Mouse (Mus musculus): ENCODE results near the gene Olfr288.

The Olfr288 gene

GRCm38 (mm10) chr15:98195442-98195841, at the start of gene Olfr288:
TSS of gene Olfr288 (minus strand) at chr15:98195542.
- no peak for DNase-seq

GRCm38 (mm10) chr15:98235442-98235841, 40.1 kb upstream of the Olfr288 start:
- no peak for DNase-seq

GRCm38 (mm10) chr15:98234350-98234749, 39.0 kb upstream of the Olfr288 start, which contains the start of gene Olfr286:
TSS of gene Olfr286 (minus strand) at chr15:98234450.
- no peak for DNase-seq

- DNase-seq = no peak
These were observed 30.8 kb upstream of the Olfr288 start for GRCm38 (mm10) chr15:98226096-98226495.

GRCm38 (mm10) chr15:98225610-98226009, 30.3 kb upstream of the Olfr288 start:
- no peak for DNase-seq

GRCm38 (mm10) chr15:98222377-98222776, 27.0 kb upstream of the Olfr288 start:
- no peak for DNase-seq

- no peak for DNase-seq
These were observed 25.5 kb upstream of the Olfr288 start, which contains the start of the genes Gm44579 and Olfr287 for GRCm38 (mm10) chr15:98220877-98221276. TSS of gene Gm44579 (minus strand) at chr15:98220977. TSS of gene Olfr287 (minus strand) at chr15:98221056.

- DNase-seq = no peak
These were observed 18.8 kb upstream of the Olfr288 start for GRCm38 (mm10) chr15:98214130-98214529.

- DNase-seq = no peak
These were observed 18.1 kb upstream of the Olfr288 start for GRCm38 (mm10) chr15:98213336-98213870.

- no peak for DNase-seq
These were observed 14.3 kb upstream of the Olfr288 start for GRCm38 (mm10) chr15:98209676-98210075.

GRCm38 (mm10) chr15:98184456-98184855, 10.9 kb downstream of the Olfr288 start:
- no peak for DNase-seq

- no peak for DNase-seq
These were observed 13.3 kb downstream of the Olfr288 start for GRCm38 (mm10) chr15:98181856-98182570.

- peak; percentile 87 for DNase-seq
These were observed 14.1 kb downstream of the Olfr288 start for GRCm38 (mm10) chr15:98181132-98181711.

- DNase-seq = no peak
These were observed 14.7 kb downstream of the Olfr288 start for GRCm38 (mm10) chr15:98180567-98181131.

- DNase-seq = no peak
These were observed 18.0 kb downstream of the Olfr288 start for GRCm38 (mm10) chr15:98177320-98177719.

- DNase-seq = no peak
These were observed 21.5 kb downstream of the Olfr288 start for GRCm38 (mm10) chr15:98173821-98174220.

GRCm38 (mm10) chr15:98172113-98172512, 23.2 kb downstream of the Olfr288 start:
- DNase-seq = no peak

- no peak for DNase-seq
These were observed 24.4 kb downstream of the Olfr288 start for GRCm38 (mm10) chr15:98170917-98171316.

GRCm38 (mm10) chr15:98170365-98170764, 25.0 kb downstream of the Olfr288 start:
- no peak for DNase-seq

- no peak for DNase-seq
These were observed 26.7 kb downstream of the Olfr288 start for GRCm38 (mm10) chr15:98168622-98169004.

- peak; percentile 45 for DNase-seq
These were observed 27.4 kb downstream of the Olfr288 start for GRCm38 (mm10) chr15:98167645-98168621.

GRCm38 (mm10) chr15:98166963-98167644, 28.2 kb downstream of the Olfr288 start, which contains the start of gene Ccdc184:
TSS of gene Ccdc184 (plus strand) at chr15:98167158.
- no peak for DNase-seq
